Mouse (Mus musculus) E14TG2a.4 (cell line): ENCODE results near the gene Ugt1a9.
"Not testable (repeated sequence)": the region's sequence is repeated elsewhere in the genome, so short reads cannot be mapped to it uniquely, and the experiment has no call there.

ENCODE experiments used
- CTCF ChIP-seq: conservative IDR thresholded peaks from 2 replicates; pipeline ENCODE4 v1.5.1; 2014; ENCODE audit warnings: low read length
- POU5F1 ChIP-seq: IDR thresholded peaks from 2 replicates; pipeline ENCODE4 v1.6.1; 2014; ENCODE audit warnings: low read length, borderline replicate concordance

DNA sequence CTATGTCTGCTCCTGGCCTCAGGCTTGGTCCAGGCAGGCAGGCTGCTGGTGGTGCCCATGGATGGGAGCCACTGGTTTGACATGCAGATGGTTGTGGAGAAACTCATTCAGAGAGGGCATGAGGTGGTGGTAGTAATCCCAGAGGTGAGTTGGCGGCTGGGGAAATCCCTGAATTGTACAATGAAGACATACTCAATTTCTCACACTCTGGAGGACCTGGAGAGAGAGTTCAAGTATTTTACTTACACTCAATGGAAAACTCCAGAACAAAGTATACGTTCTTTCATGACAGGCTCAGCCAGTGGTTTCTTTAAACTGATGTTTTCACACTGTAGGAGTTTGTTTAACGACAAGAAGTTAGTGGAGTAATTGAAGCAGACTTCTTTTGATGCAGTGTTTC lies 45.4 kb upstream of the Ugt1a9 start:
- not testable (repeated sequence) for TF ChIP-seq CTCF, POU5F1
